Mouse (Mus musculus) stomach, postnatal 0 days (tissue): Measurements from ENCODE around the gene Phkb. TPM values are rescaled to one million over a fixed set of nuclear protein-coding genes. Genes with fewer than 3 reads are reported as not detected.

Experiments
- ATAC-seq: fragments of 200-750 bp; cut with Nextera tagmentation; 2 replicates; pipeline ENCODE4 v1.8.0; 2017; ENCODE audit not compliant: low FRiP score, low TSS enrichment
- DNase-seq: peaks from one replicate; pipeline ENCODE4 v3.0.0-alpha.2; 2016; ENCODE audit warnings: low spot score
- H3K27ac ChIP-seq: fragments of 300-500 bp; sonication (generic); replicated peaks from 2 replicates; pipeline ENCODE4 v1.5.1; 2014; ENCODE audit warnings: mild to moderate bottlenecking, control low read depth
- H3K27me3 ChIP-seq: fragments of 300-500 bp; sonication (generic); 2 replicates; pipeline ENCODE4 v1.6.1; 2014; ENCODE audit warnings: low read length; ENCODE audit not compliant: control insufficient read depth, insufficient read depth
- H3K36me3 ChIP-seq: fragments of 300-500 bp; sonication (generic); 2 replicates; pipeline ENCODE4 v1.6.1; 2014; ENCODE audit warnings: low read length, mixed read lengths; ENCODE audit not compliant: control insufficient read depth, insufficient read depth
- H3K4me1 ChIP-seq: fragments of 300-500 bp; sonication (generic); replicated peaks from 2 replicates; pipeline ENCODE4 v1.6.1; 2014; ENCODE audit warnings: antibody characterized with exemption; ENCODE audit not compliant: control insufficient read depth, insufficient read depth
- H3K4me2 ChIP-seq: fragments of 300-500 bp; sonication (generic); replicated peaks from 2 replicates; pipeline ENCODE4 v1.6.1; 2014; ENCODE audit warnings: low read depth, mild to moderate bottlenecking, control low read depth, moderate library complexity
- H3K4me3 ChIP-seq: fragments of 300-500 bp; sonication (generic); 2 replicates; pipeline ENCODE4 v1.5.1; 2014; ENCODE audit warnings: low read depth, low read length, control low read depth
- H3K9ac ChIP-seq: fragments of 300-500 bp; sonication (generic); 2 replicates; pipeline ENCODE4 v1.6.1; 2014; ENCODE audit warnings: mild to moderate bottlenecking, low read length, control low read depth, mixed read lengths
- H3K9me3 ChIP-seq: fragments of 300-500 bp; sonication (generic); 2 replicates; pipeline ENCODE4 v1.6.1; 2016; ENCODE audit warnings: low read length; ENCODE audit not compliant: control insufficient read depth
- CTCF ChIP-seq: IDR thresholded peaks from 2 replicates; pipeline ENCODE4 v1.5.1; 2016; ENCODE audit warnings: antibody characterized with exemption, low read depth, mild to moderate bottlenecking, moderate library complexity
- EP300 ChIP-seq: optimal IDR thresholded peaks from 2 replicates; pipeline ENCODE3; 2016; ENCODE audit warnings: antibody characterized with exemption
- WGBS: fragments of 180-500 bp; shearing (Covaris S2); extraction: QIAGEN DNeasy Blood & Tissue Kit; methylation state at CpG from one replicate; pipeline ENCODE4 v1.1.7; 2014; 5-methylcytosine and 5-hydroxymethylcytosine counted together
- polyA plus RNA-seq: library from polyadenylated mRNA; unstranded; fragments of >200 nt; fragmentation: Nextera tagmentation; extraction: Ambion mirVana; gene quantifications from 2 replicates; pipeline ENCODE4 v1.2.1, GENCODE M21; 2015

The Phkb gene
- polyA plus RNA-seq, 1 experiment from 2014 or later: 21.3 TPM

GRCm38 (mm10) chr8:86016806-86017205 is 176.0 kb downstream of the Phkb start:
- Histone ChIP-seq H3K27me3 (no peaks in the 10 kb centered on the region), H3K9me3 (no peaks in the 10 kb centered on the region), H3K4me2 (no peak overlapping the region), H3K36me3 (no peaks in the 10 kb centered on the region), H3K27ac (no peak overlapping the region), H3K4me1 (no peaks in the 10 kb centered on the region), H3K4me3 (no peak overlapping the region), H3K9ac (no peak overlapping the region)
- DNase-seq (no peak), ATAC-seq (no peak)
- TF ChIP-seq EP300: no peak
- no peak for TF ChIP-seq CTCF
- 71% methylated on average over 2 of the region's 2 CpGs for WGBS

GRCm38 (mm10) chr8:86028646-86029312 is 188.0 kb downstream of the Phkb start:
- no peaks in the 10 kb centered on the region for H3K9me3 ChIP-seq
- DNase-seq (no peak), ATAC-seq (no peak)
- no peak overlapping the region for H3K4me3 ChIP-seq
- 75% methylated on average over 6 of the region's 6 CpGs for WGBS
- TF ChIP-seq CTCF (no peak), EP300 (no peak)
- H3K27me3 ChIP-seq: no peaks in the 10 kb centered on the region
- H3K9ac ChIP-seq: no peak overlapping the region
- H3K4me1 ChIP-seq: no peaks in the 10 kb centered on the region
- no peak overlapping the region for H3K4me2 ChIP-seq
- H3K27ac ChIP-seq: no peak overlapping the region
- no peaks in the 10 kb centered on the region; the same call in 1 of the 2 replicates for H3K36me3 ChIP-seq

GRCm38 (mm10) chr8:86029451-86029850 is 188.7 kb downstream of the Phkb start:
- no peak overlapping the region for H3K9ac ChIP-seq
- H3K9me3 ChIP-seq: no peaks in the 10 kb centered on the region
- no peak overlapping the region for H3K27ac ChIP-seq
- ATAC-seq: no peak
- H3K36me3 ChIP-seq: no peaks in the 10 kb centered on the region; the same call in 1 of the 2 replicates
- H3K4me1 ChIP-seq: no peaks in the 10 kb centered on the region
- WGBS: 92% methylated on average over 7 of the region's 7 CpGs
- DNase-seq: no peak
- no peak overlapping the region for H3K4me2 ChIP-seq
- no peak overlapping the region for H3K4me3 ChIP-seq
- TF ChIP-seq EP300: no peak
- no peak for TF ChIP-seq CTCF
- no peaks in the 10 kb centered on the region for H3K27me3 ChIP-seq

GRCm38 (mm10) chr8:86034662-86035365 is 194.1 kb downstream of the Phkb start:
- no peaks in the 10 kb centered on the region for H3K27me3 ChIP-seq
- ATAC-seq (no peak), DNase-seq (no peak)
- no peaks in the 10 kb centered on the region for H3K4me1 ChIP-seq
- H3K9ac ChIP-seq: no peak overlapping the region
- H3K4me2 ChIP-seq: no peak overlapping the region
- no peak overlapping the region for H3K4me3 ChIP-seq
- no peaks in the 10 kb centered on the region for H3K9me3 ChIP-seq
- WGBS: 75% methylated on average over 6 of the region's 6 CpGs
- no peaks in the 10 kb centered on the region; the same call in 1 of the 2 replicates for H3K36me3 ChIP-seq
- no peak overlapping the region for H3K27ac ChIP-seq
- no peak for TF ChIP-seq CTCF

GRCm38 (mm10) chr8:86035371-86035770 is 194.6 kb downstream of the Phkb start:
- 88% methylated on average over 4 of the region's 4 CpGs for whole genome bisulfite sequencing
- no peak overlapping the region for H3K4me3 ChIP-seq
- no peak for TF ChIP-seq CTCF
- TF ChIP-seq EP300: no peak
- H3K27me3 ChIP-seq: no peaks in the 10 kb centered on the region
- no peak overlapping the region for H3K27ac ChIP-seq
- H3K4me2 ChIP-seq: no peak overlapping the region
- H3K9me3 ChIP-seq: no peaks in the 10 kb centered on the region
- no peaks in the 10 kb centered on the region; the same call in 1 of the 2 replicates for H3K36me3 ChIP-seq
- no peak for ATAC-seq
- no peak for DNase-seq
- no peaks in the 10 kb centered on the region for H3K4me1 ChIP-seq
- no peak overlapping the region for H3K9ac ChIP-seq

- 85% methylated on average over 3 of the region's 3 CpGs for WGBS
- no peak for ATAC-seq
- no peak overlapping the region for H3K27ac ChIP-seq
- no peak overlapping the region for H3K9ac ChIP-seq
- no peak overlapping the region for H3K4me3 ChIP-seq
- no peaks in the 10 kb centered on the region for H3K9me3 ChIP-seq
- no peak overlapping the region for H3K4me2 ChIP-seq
- no peak for DNase-seq
- no peaks in the 10 kb centered on the region for H3K4me1 ChIP-seq
- TF ChIP-seq CTCF (no peak), EP300 (no peak)
- no peaks in the 10 kb centered on the region; the same call in 1 of the 2 replicates for H3K36me3 ChIP-seq
- H3K27me3 ChIP-seq: no peaks in the 10 kb centered on the region
These were observed 197.7 kb downstream of the Phkb start for GRCm38 (mm10) chr8:86038462-86038861.
